Mouse (Mus musculus) kidney, adult 11 months (tissue): ENCODE results near the gene Themis2.
A peak's percentile ranks its signal among the peaks of the same experiment; 100 is the strongest.
"Not testable (repeated sequence)": the region's sequence is repeated elsewhere in the genome, so short reads cannot be mapped to it uniquely, and the experiment has no call there.

ENCODE experiments used
- DNase-seq: peaks from one replicate; pipeline ENCODE4 v3.0.0; 2022

Gene Themis2

GRCm38 (mm10) chr4:132798666-132799065, 2.5 kb upstream of the Themis2 start:
- not testable (repeated sequence) for DNase-seq

GRCm38 (mm10) chr4:132798028-132798427, 1.8 kb upstream of the Themis2 start:
- no peak for DNase-seq

- DNase-seq: no peak
Measured at GRCm38 (mm10) chr4:132797461-132797860, 1.3 kb upstream of the Themis2 start.

GRCm38 (mm10) chr4:132795171-132795570, 1.0 kb downstream of the Themis2 start:
- no peak for DNase-seq

- DNase-seq: no peak
Measured at GRCm38 (mm10) chr4:132794760-132795159, 1.4 kb downstream of the Themis2 start.

GRCm38 (mm10) chr4:132794028-132794427, 2.2 kb downstream of the Themis2 start:
- no peak for DNase-seq

GRCm38 (mm10) chr4:132793322-132794004, 2.7 kb downstream of the Themis2 start:
- DNase-seq: not testable (repeated sequence)

GRCm38 (mm10) chr4:132789731-132790130, 6.5 kb downstream of the Themis2 start:
- no peak for DNase-seq

GRCm38 (mm10) chr4:132785228-132785627, 11.0 kb downstream of the Themis2 start:
- DNase-seq: no peak

- DNase-seq: no peak
Measured at GRCm38 (mm10) chr4:132783732-132784131, 12.5 kb downstream of the Themis2 start.

GRCm38 (mm10) chr4:132780288-132780687, 15.9 kb downstream of the Themis2 start:
- DNase-seq: no peak

- no peak for DNase-seq
Measured at GRCm38 (mm10) chr4:132778562-132779201, 17.5 kb downstream of the Themis2 start.

GRCm38 (mm10) chr4:132776764-132777163, 19.4 kb downstream of the Themis2 start:
- DNase-seq: peak; percentile 34

GRCm38 (mm10) chr4:132774905-132775304, 21.3 kb downstream of the Themis2 start:
- DNase-seq: no peak

GRCm38 (mm10) chr4:132771776-132772175, 24.4 kb downstream of the Themis2 start:
- DNase-seq: no peak

- peak; percentile 99 for DNase-seq
Measured at GRCm38 (mm10) chr4:132767914-132768876, 28.0 kb downstream of the Themis2 start, which contains the start of gene Rpa2. Rpa2 (plus strand) TSS chr4:132768332.

- not testable (repeated sequence) for DNase-seq
Measured at GRCm38 (mm10) chr4:132763125-132763524, 33.1 kb downstream of the Themis2 start.

GRCm38 (mm10) chr4:132762602-132763001, 33.6 kb downstream of the Themis2 start:
- no peak for DNase-seq

- DNase-seq: no peak
Measured at GRCm38 (mm10) chr4:132760296-132760695, 35.9 kb downstream of the Themis2 start.

GRCm38 (mm10) chr4:132757633-132758351, 38.4 kb downstream of the Themis2 start:
- no peak for DNase-seq

GRCm38 (mm10) chr4:132756974-132757373, 39.2 kb downstream of the Themis2 start, which contains the start of gene Smpdl3b:
Smpdl3b (minus strand) TSS chr4:132757252.
- DNase-seq: peak; percentile 79

GRCm38 (mm10) chr4:132752992-132753391, 43.2 kb downstream of the Themis2 start:
- no peak for DNase-seq
